Mouse (Mus musculus) liver, embryonic 14.5 days (tissue): ENCODE data around the gene Ebf1. TPM values are rescaled to one million over a fixed set of nuclear protein-coding genes. Genes with fewer than 3 reads are reported as not detected.

Experiments used
- ATAC-seq: fragments of 200-750 bp; cut with Nextera tagmentation; 2 replicates; pipeline ENCODE4 v1.8.0; 2017; ENCODE audit warnings: moderate number of reproducible peaks, mild to moderate bottlenecking, moderate library complexity; ENCODE audit not compliant: insufficient read depth
- DNase-seq, 3 experiments: peaks; one replicate each; pipeline ENCODE4 v3.0.0-alpha.2; 2012 to 2013; ENCODE audit warnings: low read depth in 3 of 3, low spot score in 3 of 3
- H3K27ac ChIP-seq: fragments of 300-500 bp; sonication (generic); 2 replicates; pipeline ENCODE4 v1.5.1; 2014; ENCODE audit warnings: moderate library complexity, mild to moderate bottlenecking, control low read depth, inconsistent platforms
- H3K27me3 ChIP-seq: fragments of 300-500 bp; sonication (generic); 2 replicates; pipeline ENCODE4 v1.6.1; 2014; ENCODE audit warnings: mild to moderate bottlenecking, low read length, moderate library complexity; ENCODE audit not compliant: control insufficient read depth, insufficient read depth
- H3K36me3 ChIP-seq: fragments of 300-500 bp; sonication (generic); replicated peaks from 2 replicates; pipeline ENCODE4 v1.6.1; 2014; ENCODE audit warnings: low read depth; ENCODE audit not compliant: control insufficient read depth, insufficient read depth
- H3K4me1 ChIP-seq, 2 experiments: fragments of 200-500 bp in 1 of 2; fragments of 300-500 bp in 1 of 2; sonication (generic) in 1 of 2; replicated peaks; 2 replicates each; pipeline ENCODE4 v1.6.1; 2012 to 2014; ENCODE audit warnings: antibody characterized with exemption in 1 of 2, inconsistent platforms in 1 of 2, low read length in 1 of 2; ENCODE audit not compliant: control insufficient read depth in 2 of 2, insufficient read depth in 2 of 2
- H3K4me2 ChIP-seq: fragments of 300-500 bp; sonication (generic); 2 replicates; pipeline ENCODE4 v1.6.1; 2014; ENCODE audit warnings: low read depth, mild to moderate bottlenecking, control low read depth, moderate library complexity
- H3K4me3 ChIP-seq, 2 experiments: fragments of 200-500 bp in 1 of 2; fragments of 300-500 bp in 1 of 2; sonication (generic) in 1 of 2; 2 replicates each; pipeline ENCODE4 v1.5.1; 2012 to 2014; ENCODE audit warnings: low read depth in 2 of 2, low read length in 2 of 2, mild to moderate bottlenecking in 2 of 2, control low read depth in 1 of 2, inconsistent platforms in 1 of 2, moderate library complexity in 1 of 2; ENCODE audit not compliant: insufficient read depth in 1 of 2
- H3K9ac ChIP-seq: fragments of 300-500 bp; sonication (generic); replicated peaks from 2 replicates; pipeline ENCODE4 v1.6.1; 2014; ENCODE audit warnings: mild to moderate bottlenecking, control low read depth, moderate library complexity
- H3K9me3 ChIP-seq: fragments of 300-500 bp; sonication (generic); 2 replicates; pipeline ENCODE4 v1.6.1; 2016; ENCODE audit warnings: low read length, mixed read lengths; ENCODE audit not compliant: control insufficient read depth
- CTCF ChIP-seq: IDR thresholded peaks from 2 replicates; pipeline ENCODE4 v1.5.1; 2016; ENCODE audit warnings: antibody characterized with exemption, low read depth, control low read depth
- EP300 ChIP-seq: IDR thresholded peaks from 2 replicates; pipeline ENCODE4 v1.6.1; 2016; ENCODE audit warnings: antibody characterized with exemption, low read depth
- WGBS: fragments of 180-500 bp; shearing (Covaris S2); extraction: QIAGEN DNeasy Blood & Tissue Kit; methylation state at CpG from one replicate; pipeline ENCODE4 v1.1.7; 2014; ENCODE audit not compliant: insufficient replicate concordance; 5-methylcytosine and 5-hydroxymethylcytosine counted together
- polyA plus RNA-seq, 2 experiments: library from polyadenylated mRNA; depleted of rRNA in 1 of 2; stranded (reverse) in 1 of 2; unstranded in 1 of 2; fragments of >200 nt; fragmentation: Nextera tagmentation in 1 of 2; extraction: Ambion mirVana in 1 of 2; gene quantifications; 2 replicates each; pipeline versions ENCODE4 v1.2.1 to v1.2.3; 2012 to 2014

The Ebf1 gene
- polyA plus RNA-seq, 2 experiments = 0.20 to 0.34 TPM

- no peaks in the 10 kb centered on the region for H3K36me3 ChIP-seq
- no peaks in the 10 kb centered on the region for H3K4me1 ChIP-seq
- no peak for ATAC-seq
- no peak overlapping the region for H3K27ac ChIP-seq
- no peaks in the 10 kb centered on the region for H3K27me3 ChIP-seq
- H3K4me3 ChIP-seq = no peak overlapping the region
- H3K9ac ChIP-seq = no peak overlapping the region
- WGBS = 55% methylated on average over 7 of the region's 7 CpGs
- TF ChIP-seq CTCF (no peak), EP300 (no peak)
- H3K9me3 ChIP-seq = no peaks in the 10 kb centered on the region
- no peak overlapping the region for H3K4me2 ChIP-seq
- DNase-seq = no peak
These were observed 367.3 kb downstream of the Ebf1 start for GRCm38 (mm10) chr11:44984381-44984780.

GRCm38 (mm10) chr11:44987796-44988195 is 370.7 kb downstream of the Ebf1 start:
- no peaks in the 10 kb centered on the region for H3K9me3 ChIP-seq
- H3K9ac ChIP-seq = no peak overlapping the region
- H3K27ac ChIP-seq = no peak overlapping the region
- H3K36me3 ChIP-seq = no peaks in the 10 kb centered on the region
- no peak for TF ChIP-seq EP300
- no peak for TF ChIP-seq CTCF
- ATAC-seq = no peak
- H3K27me3 ChIP-seq = no peaks in the 10 kb centered on the region
- WGBS = 43% methylated on average over 4 of the region's 4 CpGs
- no peak overlapping the region for H3K4me2 ChIP-seq
- no peak overlapping the region for H3K4me3 ChIP-seq
- H3K4me1 ChIP-seq = no peaks in the 10 kb centered on the region
- no peak for DNase-seq

DNA sequence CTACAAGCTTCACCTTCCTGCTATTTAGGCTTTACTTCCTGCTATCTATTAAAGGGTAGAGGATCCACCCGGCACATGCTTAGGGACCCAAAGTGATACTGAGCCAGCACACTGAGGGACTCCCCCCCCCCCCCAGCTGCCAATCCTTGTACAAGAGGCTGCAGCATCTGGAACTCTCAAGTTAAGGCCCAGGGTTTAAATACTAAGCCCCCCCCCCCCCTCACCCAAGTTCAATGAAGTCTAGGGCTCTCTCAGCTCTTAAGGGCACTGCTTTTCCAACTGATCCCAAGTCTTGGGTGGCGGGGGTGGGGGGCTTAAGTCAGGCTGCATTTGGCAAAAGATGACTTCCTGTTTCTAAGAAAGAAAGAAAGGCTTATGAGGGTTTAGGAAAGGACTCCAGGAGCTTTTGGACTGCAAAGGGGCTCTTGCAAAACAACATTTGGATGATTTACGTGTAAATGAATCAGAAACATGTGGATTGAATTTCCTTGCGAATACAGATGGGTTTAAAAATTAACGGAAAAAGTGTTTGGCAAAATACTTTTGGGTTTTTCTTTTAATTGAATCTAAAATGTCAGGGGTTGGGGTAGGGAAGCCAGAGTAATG is 385.7 kb downstream of the Ebf1 start:
- no peak for DNase-seq
- TF ChIP-seq EP300 = no peak
- TF ChIP-seq CTCF = no peak
- H3K4me2 ChIP-seq = no peak overlapping the region
- 63% methylated on average over 5 of the region's 5 CpGs for WGBS
- no peaks in the 10 kb centered on the region for H3K27me3 ChIP-seq
- ATAC-seq = no peak
- H3K4me1 ChIP-seq = no peaks in the 10 kb centered on the region
- H3K27ac ChIP-seq = no peak overlapping the region
- H3K9ac ChIP-seq = no peak overlapping the region
- H3K9me3 ChIP-seq = no peaks in the 10 kb centered on the region
- no peaks in the 10 kb centered on the region for H3K36me3 ChIP-seq
- H3K4me3 ChIP-seq = no peak overlapping the region

- no peak overlapping the region for H3K4me3 ChIP-seq
- H3K27me3 ChIP-seq = no peaks in the 10 kb centered on the region
- DNase-seq (no peak), ATAC-seq (no peak)
- TF ChIP-seq CTCF = no peak
- no peak for TF ChIP-seq EP300
- H3K27ac ChIP-seq = no peak overlapping the region
- H3K4me2 ChIP-seq = no peak overlapping the region
- WGBS = 58% methylated on average over 9 of the region's 9 CpGs
- no peaks in the 10 kb centered on the region for H3K36me3 ChIP-seq
- H3K4me1 ChIP-seq = no peaks in the 10 kb centered on the region
- no peaks in the 10 kb centered on the region for H3K9me3 ChIP-seq
- H3K9ac ChIP-seq = no peak overlapping the region
These were observed 386.8 kb downstream of the Ebf1 start for GRCm38 (mm10) chr11:45003716-45004437.

GRCm38 (mm10) chr11:45007311-45007710 is 390.2 kb downstream of the Ebf1 start:
- ATAC-seq (no peak), DNase-seq (no peak)
- 62% methylated on average over 11 of the region's 11 CpGs for WGBS
- no peak overlapping the region for H3K9ac ChIP-seq
- no peaks in the 10 kb centered on the region for H3K4me1 ChIP-seq
- no peak overlapping the region for H3K4me2 ChIP-seq
- no peaks in the 10 kb centered on the region for H3K27me3 ChIP-seq
- TF ChIP-seq EP300 = no peak
- no peak for TF ChIP-seq CTCF
- no peaks in the 10 kb centered on the region for H3K9me3 ChIP-seq
- H3K4me3 ChIP-seq = no peak overlapping the region
- H3K36me3 ChIP-seq = no peaks in the 10 kb centered on the region
- no peak overlapping the region for H3K27ac ChIP-seq
